Mouse (Mus musculus) megakaryocyte, embryonic 14.5 days (primary cell): ENCODE data around the gene Prrt3.

Source experiments
- FLI1 ChIP-seq: IDR thresholded peaks from 2 replicates; pipeline ENCODE4 v1.6.1; 2012; ENCODE audit warnings: low read length, inconsistent platforms, mixed read lengths
- GATA1 ChIP-seq: IDR thresholded peaks from 3 replicates; pipeline ENCODE4 v1.6.1; 2012; ENCODE audit warnings: mixed read lengths, low read length, inconsistent platforms, borderline replicate concordance

GRCm38 (mm10) chr6:113477353-113477752 is 24.4 kb downstream of the Prrt3 start:
- TF ChIP-seq GATA1 (no peak), FLI1 (no peak)
